Mouse (Mus musculus) liver, embryonic 14.5 days (tissue): ENCODE results near the gene Ing5.
"Not testable (repeated sequence)": the region's sequence is repeated elsewhere in the genome, so short reads cannot be mapped to it uniquely, and the experiment has no call there.

ENCODE experiments used
- CTCF ChIP-seq: IDR thresholded peaks from 2 replicates; pipeline ENCODE4 v1.5.1; 2016; ENCODE audit warnings: antibody characterized with exemption, low read depth, control low read depth
- EP300 ChIP-seq: IDR thresholded peaks from 2 replicates; pipeline ENCODE4 v1.6.1; 2016; ENCODE audit warnings: antibody characterized with exemption, low read depth

DNA sequence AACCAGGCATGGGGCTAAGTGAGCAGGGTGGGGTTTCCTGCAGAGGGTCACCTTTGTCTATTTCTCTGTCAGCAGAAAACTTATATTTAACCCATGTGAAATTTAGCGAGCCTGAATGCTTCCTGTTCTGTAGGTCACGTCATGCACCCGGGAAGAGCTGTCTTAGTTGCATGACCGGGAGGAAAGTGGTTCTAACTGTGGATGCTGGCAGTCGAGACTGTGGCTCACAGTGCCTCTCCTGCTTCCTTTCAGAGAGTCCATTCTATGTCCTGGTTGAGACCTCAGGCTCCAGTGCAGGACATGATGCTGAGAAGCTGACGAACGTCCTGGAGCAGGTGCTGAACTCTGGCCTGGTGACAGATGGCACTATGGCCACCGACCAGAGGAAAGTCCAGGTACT, 34.8 kb downstream of the Ing5 start:
- TF ChIP-seq CTCF, EP300: not testable (repeated sequence)
